Mouse (Mus musculus): Measurements from ENCODE around the gene H2-D1.

H2-D1 gene

DNA sequence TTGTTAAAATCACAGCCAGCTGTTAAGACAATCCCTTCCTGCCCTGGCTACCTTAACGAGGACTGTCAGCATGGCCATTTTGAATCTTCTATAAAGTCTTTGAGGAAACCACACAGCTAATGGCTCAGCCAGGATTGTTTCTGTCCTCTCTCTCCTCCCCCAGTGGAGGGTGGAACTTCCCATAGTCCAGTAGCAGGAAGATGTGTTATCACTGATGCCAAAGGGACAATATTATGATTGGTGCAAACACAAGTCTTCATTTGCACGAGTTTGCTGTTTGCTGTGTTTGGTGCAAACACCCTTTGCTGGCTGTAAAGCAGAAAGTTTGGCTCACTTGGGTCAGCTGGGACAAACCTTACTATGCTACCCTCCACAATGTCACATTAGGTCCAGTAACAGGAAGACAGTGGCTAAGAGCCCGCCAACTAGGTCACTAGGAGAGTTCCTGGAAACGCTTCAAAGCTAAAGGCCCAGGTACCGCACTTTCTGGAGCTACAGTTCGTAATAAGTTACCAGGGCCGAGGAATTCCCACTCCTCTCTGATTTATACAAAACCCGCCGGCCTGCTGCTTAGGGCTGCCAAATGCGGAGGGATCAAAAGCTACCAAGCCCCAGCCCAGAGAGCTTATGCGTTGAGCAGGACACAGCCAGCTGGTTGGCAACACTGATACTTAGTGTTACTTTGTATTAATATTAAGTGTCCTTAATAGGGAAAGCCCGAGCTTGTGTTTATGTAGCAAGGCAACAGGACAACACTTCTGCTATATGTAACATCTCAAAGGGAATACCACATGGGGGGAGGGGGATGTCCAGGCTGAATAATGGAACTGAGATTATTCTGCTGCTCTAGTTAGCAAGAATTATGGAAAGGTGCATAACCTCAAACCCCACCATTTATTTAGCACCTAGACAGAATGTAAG lies 21.9 kb upstream of the H2-D1 start:
- DNase-seq = no peak

DNA sequence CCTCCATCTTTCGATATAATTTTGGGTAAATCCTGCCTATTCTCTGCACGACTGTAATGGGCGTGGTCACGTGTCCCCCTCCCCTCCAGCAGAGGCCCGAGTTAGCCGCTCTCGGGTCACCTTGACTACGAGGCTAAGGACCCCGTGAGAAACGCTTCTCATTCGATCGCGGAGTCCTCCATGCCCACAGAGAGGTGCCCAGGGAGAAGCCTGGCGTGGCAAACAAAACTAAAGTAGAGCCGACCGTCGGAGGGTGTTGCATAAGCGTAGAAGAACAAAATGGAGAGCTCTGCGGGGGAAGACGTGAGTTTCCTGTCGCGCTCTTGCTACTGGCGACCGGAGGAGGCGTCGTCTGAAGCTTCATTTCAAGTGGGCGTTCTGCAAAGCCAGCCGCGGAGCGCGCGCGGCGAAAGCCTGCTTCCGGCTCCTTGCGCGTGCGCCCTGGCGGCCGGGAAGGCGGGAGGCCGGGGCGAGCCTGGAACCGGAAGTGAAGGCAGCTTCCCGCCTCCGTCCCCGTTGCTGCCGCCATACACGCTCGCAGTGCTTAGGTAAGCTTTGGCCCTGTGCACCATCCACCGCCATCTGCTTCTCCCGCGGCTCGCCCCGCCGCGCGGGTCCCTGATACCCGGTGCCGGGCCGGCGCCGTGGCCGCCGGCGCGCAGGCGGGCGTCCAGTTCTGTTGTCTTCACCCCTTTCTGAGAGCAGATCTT lies 21.1 kb upstream of the H2-D1 start, which contains the start of gene Ddx39b:
Ddx39b (plus strand) TSS at position 442 of the 710 bp plus-strand sequence.
- DNase-seq = peak; percentile 97

DNA sequence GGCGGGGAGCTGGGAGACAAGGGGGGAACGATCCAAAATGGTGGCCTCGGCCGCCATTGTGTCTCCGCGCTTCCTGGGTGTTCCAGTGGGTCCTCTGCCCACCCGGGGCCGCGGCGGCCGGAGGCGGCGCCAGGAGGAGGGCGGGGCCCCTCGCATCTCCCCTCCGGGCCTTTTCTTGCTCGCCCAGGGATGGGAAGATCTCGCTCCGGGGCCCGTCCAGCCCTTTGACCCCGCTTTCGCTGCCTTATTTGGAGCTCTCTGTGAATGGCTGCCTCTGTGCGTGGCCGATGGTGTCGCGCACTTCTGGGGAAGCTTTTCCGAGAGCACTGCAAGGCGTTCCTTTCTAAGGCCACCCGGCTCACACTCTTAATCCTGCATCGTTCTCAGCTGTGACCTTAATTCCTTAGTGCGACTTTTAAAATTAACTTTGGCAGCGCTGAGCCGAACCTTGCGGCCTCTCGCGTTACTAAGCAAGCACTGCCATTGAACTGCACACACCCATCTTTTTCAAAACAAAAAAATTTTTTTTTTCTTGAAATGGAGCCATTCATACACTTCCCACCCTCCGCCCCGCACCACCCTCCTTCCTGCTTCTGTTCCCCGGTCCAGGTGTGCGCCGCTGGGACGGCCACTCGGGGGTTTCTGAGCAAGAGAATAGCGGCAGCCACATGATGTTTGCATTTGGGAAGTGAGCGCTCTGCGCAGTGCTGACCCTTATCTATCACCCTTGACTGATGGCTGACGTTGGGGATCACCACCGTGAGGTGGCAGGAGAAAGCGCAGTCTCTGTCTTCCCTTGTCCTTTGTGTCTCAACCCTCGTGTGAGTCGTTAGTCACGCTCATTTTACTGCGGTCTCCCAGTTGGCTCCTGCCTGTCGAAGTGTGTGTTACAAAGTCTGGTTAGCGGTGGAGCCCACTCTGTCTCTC lies 20.3 kb upstream of the H2-D1 start:
- no peak for DNase-seq

DNA sequence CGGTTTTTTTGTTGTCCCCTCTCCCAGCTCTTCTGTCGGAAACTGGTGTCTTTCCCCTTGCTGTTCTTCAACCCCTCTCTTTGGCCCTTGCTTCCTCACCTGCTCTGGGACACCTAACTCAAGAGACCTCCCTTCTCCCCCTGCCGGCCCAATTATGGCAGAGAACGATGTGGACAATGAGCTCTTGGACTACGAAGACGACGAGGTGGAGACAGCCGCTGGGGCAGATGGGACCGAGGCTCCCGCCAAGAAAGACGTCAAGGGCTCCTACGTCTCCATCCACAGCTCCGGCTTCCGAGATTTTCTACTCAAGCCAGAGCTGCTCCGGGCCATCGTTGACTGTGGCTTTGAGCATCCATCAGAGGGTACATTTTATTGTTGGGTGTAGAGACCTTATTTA lies 19.4 kb upstream of the H2-D1 start:
- DNase-seq = no peak

DNA sequence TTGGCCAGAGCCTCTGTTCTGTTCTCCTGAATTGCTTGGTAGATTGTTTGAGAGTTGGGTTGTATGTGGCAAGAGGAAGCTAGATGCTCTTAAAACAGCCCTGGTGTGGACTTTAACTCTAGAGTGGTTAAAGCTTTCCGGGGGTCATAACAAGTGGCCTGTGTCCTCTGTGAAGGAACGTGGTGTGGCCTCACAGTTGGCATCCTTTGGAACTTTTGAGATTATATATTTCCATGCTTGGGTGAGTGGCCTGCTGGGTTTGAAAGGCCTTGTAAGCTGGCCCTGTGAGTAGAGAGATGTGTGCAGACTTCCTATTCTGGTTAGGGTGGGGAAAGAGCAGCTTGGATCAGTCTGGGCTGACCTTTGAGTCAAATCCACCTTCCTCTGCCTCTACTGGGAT lies 17.5 kb upstream of the H2-D1 start:
- no peak for DNase-seq

DNA sequence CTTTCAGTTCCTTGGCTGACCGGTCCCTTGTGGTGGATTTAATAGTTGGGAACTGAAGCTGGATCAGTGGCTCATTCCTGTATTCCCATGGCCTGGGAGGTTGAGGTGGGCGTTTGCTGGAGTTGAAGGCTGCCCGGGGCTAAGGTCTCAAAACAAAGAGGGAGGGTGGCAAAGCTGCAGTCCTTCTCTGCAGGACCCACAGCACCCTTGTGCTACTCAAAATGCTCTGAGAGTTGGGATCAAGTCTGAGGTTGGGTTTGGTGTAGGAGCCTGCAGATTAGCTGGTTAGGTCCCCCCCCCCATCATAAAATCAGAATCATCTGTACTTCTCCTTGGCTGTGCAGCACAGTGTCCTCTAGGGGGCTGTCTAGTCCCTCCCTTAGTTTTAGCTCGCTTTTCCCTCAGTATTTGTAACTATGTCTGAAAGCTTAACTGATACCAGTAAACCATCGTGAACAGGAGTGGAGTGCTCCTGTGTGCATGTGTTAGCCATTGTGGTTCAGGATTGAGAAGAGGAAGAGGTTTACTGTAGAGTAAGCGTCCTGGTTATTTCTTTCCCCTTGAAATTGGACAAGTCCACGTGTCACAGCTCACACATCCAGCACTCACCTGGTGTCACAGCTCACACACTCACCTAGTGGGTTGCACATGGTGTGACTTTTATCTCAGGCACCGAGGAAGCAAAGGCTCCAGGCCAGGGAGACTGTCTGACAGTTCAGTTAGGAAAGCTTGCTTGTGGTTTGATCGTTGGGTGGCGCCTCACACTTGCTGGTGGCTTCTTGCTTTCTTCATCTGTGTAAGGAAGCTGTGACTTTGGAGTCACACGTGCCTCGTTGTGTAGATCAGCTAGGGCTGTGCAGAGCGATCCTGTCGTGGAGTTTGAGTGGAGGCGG lies 16.6 kb upstream of the H2-D1 start:
- no peak for DNase-seq

DNA sequence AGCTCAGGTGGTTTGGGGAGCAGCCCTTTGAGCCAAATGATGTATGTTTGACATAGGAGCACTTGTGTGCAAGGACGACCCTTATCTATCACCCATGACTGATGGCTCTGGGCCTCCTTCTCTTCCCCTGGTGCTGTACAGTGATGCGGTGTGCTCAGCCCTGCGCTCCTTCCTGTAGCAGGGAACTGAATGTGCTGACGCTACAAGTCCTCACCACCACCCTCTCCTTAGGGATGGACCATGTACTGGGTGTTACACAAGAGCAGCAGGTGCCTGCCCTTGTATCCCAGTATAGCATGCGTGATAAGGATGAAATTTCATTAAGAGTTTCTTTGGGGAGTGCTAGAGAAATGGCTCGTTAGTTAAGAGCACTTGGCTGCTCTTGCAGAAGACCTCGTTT lies 15.4 kb upstream of the H2-D1 start:
- DNase-seq = no peak

DNA sequence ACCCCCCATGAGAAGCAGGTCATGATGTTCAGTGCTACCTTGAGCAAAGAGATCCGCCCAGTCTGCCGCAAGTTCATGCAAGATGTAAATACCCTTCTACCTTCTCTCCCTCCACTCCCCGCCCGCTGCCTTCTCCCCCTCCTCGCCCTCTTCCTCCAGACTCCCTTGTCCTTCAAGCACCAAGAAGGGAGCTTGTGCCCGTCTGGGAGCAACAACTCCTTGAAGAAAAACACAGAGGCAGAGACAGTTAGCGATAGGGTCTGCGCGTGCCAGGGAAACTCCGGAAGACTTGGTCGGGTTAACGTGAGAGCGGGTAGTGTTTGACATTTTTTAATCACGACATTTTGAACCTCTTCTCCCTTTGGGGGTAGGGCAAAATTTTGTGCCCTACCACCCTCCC lies 13.5 kb upstream of the H2-D1 start:
- DNase-seq = no peak

DNA sequence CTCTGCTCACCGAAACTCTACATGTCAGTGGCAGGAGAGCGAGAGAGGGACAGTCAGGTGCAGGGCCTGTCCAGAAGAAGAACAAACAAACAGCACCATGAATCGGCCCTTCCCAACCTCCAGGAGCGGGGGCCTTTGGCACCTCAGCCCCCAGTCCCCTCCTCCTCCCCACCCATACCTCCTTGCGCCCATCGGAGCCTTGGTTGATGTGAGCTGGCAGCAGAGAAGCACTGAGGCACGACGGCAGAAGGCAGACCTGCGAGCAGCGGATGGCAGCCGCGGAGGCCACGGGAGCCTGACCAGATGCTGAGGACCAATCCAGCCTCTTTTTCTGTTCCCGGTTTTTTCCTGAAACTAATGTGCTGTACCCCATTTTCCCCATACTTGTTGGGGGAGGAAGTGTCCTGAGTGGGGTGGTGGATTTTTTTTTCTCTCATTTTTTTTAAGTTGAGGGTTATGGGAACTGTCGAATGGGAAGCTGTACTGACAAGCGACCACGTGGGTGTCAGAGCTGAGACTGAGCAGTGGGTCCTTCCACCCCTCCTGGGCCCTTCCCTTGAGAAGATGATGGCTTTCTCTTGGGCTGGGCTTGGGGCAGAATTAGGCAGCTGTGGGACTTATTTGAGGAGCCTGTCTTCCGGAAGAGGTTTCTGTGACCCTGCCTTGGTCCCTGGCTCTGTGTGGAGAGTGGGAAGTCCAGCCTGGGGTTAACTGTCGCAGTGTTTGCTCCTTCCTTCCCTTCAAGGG lies 12.9 kb upstream of the H2-D1 start:
- no peak for DNase-seq

DNA sequence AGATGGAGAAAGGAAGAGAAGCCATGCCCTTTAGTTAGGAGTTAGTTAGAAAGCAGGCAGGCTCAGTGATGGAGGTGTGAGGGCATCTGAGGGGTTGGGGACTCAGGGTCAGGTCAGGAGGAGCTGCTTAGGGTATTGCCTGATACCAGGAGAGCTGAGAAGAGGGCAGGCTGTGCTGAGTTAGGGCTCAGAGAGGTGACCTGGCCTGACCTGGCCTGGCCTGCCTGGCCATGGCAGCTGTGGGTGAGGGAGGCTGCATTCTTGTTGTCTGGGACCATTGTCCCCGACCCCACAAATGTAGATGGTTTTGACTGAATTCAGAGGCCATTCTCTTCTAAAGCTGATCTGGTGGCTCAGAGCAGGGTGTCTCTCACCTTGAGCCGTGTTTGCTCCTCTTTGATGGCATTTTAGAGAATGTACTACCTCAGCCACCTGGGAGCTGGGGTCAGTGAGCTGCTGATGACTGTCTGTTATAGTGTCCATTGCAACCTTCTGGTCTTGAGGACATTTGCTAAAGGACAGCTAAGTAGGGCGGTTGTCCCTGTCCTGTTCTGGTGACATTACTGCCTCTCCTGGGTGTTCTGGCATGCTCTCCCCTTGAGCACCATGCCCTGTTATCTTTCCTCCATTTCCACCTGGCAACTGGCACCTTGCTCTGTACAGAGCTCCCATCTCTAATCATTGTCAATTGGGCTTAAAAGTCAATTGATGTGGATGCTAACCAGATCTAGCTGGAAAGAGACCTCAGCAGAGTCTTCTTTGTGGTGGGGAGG lies 12.0 kb upstream of the H2-D1 start:
- DNase-seq = no peak

DNA sequence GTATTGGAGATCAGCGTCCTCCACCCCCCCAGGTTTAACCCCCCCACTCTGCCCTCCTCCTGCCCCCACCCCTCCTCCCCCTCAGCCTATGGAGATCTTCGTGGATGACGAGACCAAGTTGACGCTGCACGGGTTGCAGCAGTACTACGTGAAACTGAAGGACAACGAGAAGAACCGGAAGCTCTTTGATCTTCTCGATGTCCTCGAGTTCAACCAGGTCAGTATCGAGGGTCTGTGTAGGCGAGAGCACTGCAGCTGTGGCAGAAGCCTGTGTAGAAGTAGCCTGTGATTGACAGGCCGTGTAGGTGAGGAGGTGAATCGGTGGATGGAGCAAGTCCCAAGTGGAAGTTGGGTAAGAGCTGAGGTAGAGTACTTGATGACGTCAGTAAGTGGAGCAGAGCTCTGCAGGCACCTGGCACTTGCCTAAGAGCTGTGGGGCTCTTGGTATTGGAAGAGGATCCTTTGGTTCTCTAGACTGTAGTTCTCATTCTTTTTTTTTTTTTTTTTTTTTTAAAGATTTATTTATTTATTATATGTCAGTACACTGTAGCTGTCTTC lies 11.3 kb upstream of the H2-D1 start:
- DNase-seq = no peak

DNA sequence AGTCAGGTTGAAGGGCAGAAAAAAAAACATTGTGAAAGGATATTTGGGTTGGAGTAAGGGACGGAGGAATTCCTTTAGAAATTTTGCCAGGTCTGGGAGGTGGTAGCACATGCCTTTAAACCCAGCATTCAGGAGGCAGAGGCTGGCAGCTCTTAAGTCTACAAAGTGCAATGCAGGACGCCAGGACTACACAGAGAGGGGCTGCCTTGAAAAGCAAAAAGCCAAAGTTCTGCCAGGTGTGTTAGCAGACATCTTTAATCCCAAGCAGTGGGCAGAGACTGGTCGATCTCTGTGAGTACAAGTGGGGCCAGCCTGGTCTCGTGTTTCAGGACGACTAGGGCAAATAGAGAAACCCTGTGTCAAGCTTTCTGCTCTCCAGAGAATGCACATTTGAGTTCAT lies 10.5 kb upstream of the H2-D1 start:
- DNase-seq = no peak

DNA sequence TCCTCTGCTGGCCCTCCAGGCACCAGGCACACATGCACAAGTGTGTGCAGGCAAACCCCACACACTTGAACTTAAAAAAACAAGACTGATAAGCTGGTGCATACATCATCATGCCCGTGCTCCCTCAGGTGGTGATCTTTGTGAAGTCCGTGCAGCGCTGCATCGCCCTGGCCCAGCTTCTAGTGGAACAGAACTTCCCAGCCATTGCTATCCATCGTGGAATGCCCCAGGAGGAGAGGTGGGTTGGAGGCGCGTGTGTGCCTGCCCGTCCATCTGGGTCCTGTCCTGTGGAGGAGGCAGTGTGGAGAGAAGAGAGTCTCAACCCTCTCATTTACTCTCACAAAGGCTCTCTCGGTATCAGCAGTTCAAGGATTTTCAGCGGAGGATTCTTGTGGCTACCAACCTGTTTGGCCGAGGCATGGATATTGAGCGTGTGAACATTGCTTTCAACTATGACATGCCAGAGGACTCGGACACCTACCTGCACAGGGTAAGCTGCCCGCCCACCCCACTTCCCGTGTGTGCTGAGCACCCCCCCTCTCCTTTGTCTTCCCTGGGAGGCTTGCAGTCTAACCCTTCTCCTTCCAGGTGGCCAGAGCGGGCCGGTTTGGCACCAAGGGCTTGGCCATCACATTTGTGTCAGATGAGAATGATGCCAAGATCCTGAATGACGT lies 9.8 kb upstream of the H2-D1 start:
- peak; percentile 9 for DNase-seq

DNA sequence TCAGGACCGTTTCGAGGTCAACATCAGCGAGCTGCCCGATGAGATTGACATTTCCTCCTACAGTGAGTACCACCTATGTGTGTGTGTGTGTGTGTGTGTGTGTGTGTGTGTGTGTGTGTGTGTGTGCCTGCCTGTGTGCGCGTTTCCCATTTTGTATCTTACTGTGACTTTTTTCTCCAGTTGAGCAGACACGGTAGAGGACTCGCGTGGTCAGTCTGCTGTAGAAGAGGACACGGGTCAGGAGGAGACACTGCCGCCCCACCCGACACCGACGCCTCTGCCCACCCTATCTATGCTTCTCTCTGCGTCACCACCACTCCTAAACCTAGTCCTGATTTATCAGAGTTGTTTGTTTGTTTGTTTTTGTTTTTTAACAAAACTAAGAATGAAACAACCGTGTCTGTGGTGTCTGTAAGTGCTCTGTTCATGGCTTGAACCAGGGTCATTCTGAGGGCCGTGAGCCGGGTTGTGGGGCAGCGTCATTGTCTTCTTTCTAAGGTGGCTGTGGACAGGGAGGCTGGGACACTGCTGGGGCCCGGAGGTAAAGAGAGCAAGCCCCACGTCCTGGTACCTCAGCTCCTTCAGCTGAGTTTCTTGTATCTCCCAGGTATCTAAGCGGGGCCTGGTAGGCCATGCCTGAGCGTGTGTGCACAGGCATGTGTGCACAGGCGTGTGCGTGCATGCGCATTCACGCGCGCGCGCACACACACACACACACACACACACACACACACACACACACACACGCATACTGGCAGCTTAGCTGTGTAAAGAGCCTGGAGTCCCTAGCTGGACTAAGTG lies 9.0 kb upstream of the H2-D1 start:
- peak; percentile 2 for DNase-seq

DNA sequence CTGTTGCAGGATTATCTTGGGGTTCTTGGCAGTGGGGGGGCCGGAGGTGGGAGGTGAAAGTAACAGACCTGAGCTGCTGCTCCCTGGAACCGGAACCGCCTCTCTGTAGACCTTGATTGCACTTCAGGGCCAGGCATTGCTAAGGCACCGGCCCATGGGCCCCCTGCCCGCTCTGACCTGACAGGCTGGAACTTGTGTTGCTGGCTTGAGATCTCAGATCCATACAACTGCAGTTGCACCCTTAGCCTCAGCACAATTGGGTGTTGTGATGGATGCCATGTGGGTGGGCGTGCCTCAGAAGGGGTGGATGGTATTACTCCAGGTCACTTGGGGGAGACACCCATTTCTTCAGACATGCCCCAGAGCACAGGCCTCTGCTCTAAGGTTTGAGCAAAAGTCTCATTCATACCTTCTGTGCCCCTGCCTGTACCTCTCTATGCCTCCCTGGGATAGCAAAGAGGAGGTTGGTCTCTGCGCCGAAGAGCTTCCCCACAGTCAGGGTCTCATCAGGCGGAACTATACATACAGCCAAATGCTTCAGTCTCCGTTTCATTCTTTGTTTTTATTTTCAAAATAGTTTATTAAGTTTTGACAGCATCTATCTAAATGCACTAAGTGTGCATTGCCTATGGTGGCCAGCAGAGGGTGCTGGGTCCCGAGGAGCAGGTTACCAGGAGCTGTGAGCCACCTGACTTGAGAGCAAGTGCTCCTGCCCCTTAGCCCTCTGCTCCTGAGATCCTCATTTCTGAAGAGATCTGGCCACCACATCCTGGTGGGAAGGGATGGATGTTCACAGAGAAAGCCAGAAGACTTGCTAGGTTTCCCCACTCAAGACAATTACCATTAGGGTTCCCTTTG lies 8.1 kb upstream of the H2-D1 start:
- DNase-seq = peak; percentile 24

DNA sequence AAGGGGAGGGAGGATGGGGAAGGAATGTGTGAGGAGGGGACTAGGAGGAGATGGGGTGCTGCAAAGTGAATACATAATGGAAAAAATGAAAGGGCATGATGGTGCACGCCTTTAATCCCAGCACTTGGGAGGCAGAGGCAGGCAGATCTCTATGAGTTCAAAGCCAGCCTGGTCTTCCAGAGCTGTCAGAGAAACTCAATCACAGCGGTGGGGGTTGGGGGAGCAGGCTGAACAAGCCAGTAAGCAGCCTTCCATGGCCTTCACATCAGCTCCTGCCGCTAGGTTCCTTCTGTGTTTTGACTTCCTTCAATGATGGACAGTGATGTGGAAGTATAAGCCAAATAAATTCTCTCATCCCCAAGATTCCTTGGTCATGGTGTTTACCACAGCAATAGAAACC lies 7.2 kb upstream of the H2-D1 start:
- peak; percentile 9 for DNase-seq

DNA sequence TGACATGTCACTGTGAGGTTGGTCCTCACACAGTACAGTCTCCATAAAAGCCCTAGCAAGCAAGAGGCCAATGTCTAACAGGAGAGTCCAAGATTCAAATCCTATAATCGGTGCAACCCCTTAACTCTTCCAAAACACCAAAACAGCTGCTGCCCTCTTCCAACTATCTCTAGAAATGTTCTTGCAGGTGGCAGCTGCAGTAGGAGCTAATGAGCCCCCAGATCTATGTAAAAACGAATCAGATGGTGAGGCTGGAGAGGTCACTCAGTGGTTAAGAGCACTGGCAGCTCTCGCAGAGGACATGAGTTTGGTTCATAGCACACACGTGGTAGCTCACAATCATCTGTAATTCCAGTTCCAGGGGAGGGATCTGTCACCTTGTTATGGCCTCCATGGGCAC lies 6.8 kb upstream of the H2-D1 start:
- DNase-seq = peak; percentile 2

DNA sequence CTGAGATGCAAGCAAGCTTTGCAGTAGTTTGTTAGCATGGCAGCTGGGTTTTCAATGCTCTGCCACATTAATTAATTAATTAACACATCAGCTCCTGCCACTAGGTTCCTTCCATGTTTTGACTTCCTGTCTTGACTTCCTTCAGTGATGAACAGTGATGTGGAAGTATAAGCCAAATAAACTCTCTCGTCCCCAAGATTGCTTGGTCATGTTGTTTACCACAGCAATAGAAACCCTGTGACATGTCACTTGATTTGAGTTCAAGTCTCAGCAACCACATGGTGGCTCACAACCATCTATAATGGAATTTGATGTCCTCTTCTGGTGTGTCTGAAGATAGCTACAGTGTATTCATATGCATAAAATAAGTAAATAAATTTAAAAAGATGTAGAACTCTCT lies 5.2 kb upstream of the H2-D1 start:
- DNase-seq = no peak
